Mouse (Mus musculus) fat pad, adult 2 months (tissue): ENCODE data around the gene Wdr62.

Experiments used
- DNase-seq: peaks from one replicate; pipeline ENCODE4 v3.0.0-alpha.2; 2011; ENCODE audit warnings: low read depth, low spot score; ENCODE audit errors: extremely low read depth

The Wdr62 gene

DNA sequence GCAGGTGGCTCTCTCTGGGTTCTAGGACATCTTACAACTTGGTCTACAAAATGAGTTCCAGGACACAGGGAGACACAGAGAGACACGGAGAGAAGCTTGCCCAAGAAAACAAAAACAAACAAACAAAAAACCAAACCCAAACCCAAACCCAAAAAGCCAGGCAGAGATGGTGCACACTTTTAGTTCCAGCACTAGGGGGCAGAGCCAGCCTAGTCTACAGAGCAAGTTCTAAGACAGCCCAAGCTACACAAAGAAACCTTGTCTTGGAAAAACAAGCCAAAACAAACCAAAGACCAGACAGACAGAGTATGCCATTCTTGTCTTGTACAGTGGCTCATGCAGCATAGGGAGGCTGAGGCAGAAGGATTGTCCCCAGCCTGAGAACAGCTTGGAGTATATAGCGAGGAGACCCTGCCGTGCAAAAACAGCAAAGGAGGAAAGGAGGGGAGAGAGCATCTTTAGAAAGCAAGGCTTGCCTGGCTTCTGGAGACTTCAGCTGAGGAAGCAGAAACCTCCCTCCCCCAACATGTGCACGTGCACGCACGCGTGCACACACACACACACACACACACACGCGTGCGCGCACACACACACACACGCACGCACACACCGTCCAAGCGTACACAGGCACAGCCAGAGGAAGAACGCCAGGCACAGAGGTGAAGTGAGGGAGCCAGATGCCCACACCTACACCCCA is 26.0 kb upstream of the Wdr62 start:
- DNase-seq, result no peak

- DNase-seq, result no peak
These were observed 20.7 kb upstream of the Wdr62 start for GRCm38 (mm10) chr7:30300914-30301313.

GRCm38 (mm10) chr7:30297266-30297665 is 17.0 kb upstream of the Wdr62 start:
- no peak for DNase-seq

DNA sequence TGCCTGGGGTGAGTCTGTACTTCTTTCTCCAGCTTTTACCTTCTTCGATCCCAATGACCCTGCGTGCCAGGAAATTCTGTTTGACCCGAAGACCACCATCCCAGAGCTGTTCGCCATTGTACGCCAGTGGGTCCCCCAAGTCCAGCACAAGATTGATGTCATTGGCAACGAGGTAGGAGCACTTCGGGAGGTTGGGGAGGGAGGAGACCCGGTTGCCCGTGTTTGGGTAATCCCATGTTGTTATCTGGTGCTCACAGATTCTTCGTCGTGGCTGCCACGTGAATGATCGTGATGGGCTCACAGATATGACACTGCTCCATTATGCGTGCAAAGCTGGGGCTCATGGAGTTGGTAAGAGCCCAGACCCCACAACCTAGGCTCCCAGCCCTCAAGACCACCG is 16.6 kb upstream of the Wdr62 start:
- DNase-seq, result no peak

GRCm38 (mm10) chr7:30295103-30295502 is 14.9 kb upstream of the Wdr62 start:
- no peak for DNase-seq

DNA sequence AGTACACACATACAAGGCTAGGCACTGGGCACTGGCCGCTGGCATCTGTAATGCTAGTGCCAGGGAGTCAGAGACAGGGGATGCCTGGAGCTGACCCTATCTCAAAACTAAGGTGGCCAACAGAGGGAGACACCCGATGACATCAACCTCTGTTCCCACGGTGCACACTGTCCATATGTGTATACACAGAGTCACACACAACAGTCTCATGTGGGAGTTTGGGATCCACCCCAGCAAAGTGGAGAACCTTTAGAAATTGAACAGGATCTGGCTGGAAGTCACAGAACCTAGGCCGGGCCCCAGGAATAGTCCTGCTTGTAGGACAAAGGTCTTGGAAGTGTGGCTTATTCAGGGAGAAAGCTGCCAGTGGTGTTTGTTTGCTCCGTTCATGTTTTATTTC is 14.1 kb upstream of the Wdr62 start:
- no peak for DNase-seq

GRCm38 (mm10) chr7:30293795-30294194 is 13.6 kb upstream of the Wdr62 start:
- no peak for DNase-seq

GRCm38 (mm10) chr7:30291215-30292131 is 11.3 kb upstream of the Wdr62 start, which contains the start of gene Clip3:
Gene Clip3 (plus strand): TSS chr7:30291728.
- DNase-seq, result no peak

DNA sequence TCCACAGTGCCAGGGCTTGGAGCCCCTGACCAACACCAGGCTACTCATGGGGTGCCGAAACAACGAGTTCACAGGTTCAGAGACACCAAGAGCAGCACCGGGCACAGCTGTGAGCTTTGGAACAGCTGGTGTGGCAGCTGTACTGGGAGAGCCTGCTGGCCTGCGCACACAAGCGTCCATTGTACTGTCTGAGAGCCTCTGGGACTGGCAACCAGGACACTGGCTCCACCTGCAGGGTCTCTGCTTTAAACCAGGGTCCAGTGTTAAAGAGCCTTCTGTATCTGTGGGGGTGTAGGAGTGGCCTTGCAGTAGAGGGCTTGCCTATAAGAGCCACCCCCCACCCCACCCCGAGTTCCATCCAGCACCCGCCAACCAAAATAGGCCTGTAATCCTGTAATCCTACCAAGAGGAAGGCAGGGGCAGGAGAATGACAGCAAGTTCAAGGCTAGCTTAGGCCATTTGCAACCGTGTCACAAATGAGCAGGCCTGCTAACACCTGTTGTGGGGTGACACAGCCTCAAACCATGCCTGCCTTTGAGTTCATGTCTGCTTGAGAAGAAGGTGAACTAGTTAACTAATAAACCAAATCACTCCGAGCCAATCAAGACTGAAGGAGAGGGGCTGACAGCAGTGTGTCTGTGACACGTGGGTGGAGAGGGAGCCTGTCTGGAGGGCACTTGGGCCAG is 9.6 kb upstream of the Wdr62 start:
- DNase-seq, result no peak

DNA sequence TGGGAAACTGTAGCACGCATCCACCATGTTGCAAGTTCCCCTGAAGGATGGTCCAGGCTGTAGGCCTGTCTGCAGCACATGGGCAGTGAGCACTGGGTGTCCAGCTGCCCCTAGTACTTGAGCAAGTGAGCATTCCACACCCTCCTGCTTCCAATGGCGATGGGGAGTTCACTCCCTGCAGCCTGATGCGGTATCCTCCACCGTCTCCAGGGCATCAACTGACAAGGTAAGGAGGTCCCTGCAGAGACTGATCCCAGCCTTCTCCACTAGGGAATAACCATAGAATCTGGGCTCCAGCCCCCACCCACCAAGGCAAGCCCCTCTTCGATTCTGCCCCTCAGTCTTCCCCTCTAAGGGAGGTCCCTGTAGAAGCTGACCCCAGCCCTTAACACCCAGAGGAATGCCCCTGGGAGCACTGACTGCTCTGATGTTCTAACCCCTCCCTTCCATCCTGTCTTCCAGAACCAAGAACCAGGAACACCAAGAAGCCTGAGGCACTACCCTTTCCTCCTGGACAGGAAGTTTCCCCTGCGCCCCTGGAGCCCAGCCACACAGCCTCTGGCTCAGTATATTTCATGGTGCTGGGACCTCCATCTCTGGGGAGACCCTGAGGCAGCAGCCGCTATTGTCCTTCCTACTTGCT is 9.0 kb upstream of the Wdr62 start:
- DNase-seq, result no peak

DNA sequence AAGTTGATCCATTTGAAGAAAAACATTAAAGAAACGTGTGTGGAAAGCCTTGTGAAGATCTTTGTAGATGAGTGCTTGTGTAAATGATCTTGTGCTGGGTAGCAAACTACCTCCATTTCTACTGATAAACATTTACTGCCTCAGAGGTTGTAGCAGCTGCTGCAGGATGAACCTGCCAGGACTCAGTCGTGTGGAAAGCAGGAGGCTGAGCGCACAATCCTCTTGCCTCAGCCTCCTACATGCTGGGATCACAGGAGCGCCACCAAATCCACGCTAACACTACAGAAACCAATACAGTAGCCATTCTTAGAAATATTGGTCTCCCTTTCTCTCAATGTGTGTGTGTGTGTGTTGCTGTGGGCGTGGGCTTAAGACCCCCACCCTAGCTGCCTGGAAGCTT is 7.8 kb upstream of the Wdr62 start:
- DNase-seq, result no peak

GRCm38 (mm10) chr7:30286701-30287410 is 6.6 kb upstream of the Wdr62 start:
- DNase-seq, result no peak

DNA sequence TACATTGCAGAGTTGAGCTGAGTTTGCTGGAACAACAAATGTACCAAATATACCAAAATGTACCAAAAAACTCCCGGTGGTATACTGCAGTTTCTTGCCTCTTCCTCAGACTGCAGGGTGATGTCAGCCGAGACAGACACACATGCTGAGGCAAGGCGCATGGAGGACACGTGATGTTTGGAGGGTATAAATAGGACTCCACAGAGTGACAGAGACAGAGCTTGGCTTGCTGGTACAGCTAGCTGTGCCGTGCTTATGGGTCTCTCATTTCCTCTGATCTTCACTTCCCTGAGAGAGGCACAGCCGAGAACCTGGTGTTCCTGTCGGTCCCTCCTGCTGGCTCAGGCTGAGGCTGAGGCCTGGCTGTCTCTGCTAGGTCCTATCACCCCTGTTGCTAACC is 2.5 kb upstream of the Wdr62 start:
- DNase-seq, result no peak

DNA sequence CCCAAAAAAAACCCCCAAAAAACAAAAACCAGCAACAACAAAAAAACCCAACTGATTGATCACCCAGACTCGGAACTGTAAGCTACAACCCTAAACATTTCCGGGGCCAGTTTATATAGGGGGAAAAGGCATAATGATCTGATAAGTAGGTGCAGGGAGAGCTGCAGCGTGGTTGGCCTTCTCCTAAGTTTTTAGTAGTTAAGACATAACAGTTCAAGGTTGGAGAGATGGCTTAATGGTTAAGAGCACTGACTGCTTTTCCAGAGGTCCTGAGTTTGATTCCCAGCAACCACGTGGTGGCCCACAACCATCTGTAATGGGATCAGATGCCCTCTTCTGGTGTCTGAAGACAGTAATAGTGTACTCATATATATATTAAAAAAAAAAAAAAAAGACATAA is 1.3 kb upstream of the Wdr62 start:
- no peak for DNase-seq

DNA sequence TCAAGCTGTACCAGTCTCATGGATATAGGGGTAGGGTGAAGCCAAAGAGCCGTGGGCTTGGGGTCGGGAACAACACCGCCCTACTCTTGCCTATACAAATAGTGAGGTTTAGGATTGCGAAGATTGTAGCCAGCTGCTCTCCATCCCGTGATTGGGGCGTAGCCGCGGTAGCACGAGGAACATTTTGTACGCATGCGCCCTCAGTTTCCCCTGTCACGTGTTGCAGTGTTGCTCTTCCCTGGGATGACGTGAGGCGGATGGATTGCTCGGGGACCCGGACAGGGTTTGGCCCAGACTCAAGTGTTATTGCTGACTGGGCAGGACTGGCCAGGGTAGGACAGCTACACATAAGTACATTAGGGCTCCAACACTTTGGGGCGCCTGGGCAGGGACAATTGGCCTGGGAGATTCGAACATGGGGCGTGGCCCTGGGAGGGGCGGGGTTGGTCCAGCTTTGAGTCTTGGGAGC is 485 bp upstream of the Wdr62 start:
- DNase-seq, result peak; percentile 19

DNA sequence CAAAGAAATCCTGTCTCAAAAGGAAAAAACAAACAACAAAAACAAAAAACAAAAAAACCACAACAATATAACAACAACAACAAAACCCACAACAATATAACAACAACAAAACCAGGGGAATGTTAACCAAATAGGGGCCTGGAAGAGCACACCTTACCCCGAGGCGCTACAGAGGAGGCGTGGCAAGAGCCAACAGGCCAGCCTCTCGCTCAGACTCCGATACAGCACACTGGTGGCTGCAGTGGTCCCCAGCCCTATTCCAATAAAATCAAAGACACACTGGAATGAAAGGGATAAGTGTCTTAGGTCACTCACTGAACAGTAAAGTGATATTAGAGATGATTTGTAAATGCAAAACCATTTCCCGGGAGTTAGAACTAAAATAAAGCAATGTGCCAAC is 683 bp downstream of the Wdr62 start:
- DNase-seq, result no peak

DNA sequence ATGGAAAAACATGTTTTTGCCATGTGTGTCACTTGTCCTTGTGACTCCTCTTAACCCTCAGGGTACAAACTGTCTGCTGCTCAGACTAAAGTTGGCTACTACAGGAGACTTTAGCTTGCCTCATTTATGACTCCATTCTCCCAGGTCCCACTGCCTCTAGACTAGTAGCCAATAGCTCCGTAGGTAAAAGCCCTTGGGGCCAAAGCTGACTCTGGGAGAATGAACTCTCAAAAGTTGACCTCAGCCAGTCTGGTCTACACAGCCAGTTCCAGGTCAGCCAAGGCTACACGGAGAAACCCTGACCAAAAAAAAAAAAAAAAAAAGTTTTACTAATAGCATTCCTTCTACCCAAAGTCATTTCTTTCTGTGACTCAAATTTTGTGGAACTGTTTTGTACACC is 1.3 kb downstream of the Wdr62 start:
- no peak for DNase-seq

GRCm38 (mm10) chr7:30274383-30274782 is 5.8 kb downstream of the Wdr62 start:
- DNase-seq, result no peak

GRCm38 (mm10) chr7:30269641-30270040 is 10.6 kb downstream of the Wdr62 start:
- no peak for DNase-seq

GRCm38 (mm10) chr7:30266780-30267179 is 13.4 kb downstream of the Wdr62 start:
- no peak for DNase-seq
